Mouse (Mus musculus) CH12.LX (cell line): ENCODE results near the gene Csnk2b.

Experiments
- CHD2 ChIP-seq: IDR thresholded peaks from 2 replicates; pipeline ENCODE4 v1.6.1; 2011; ENCODE audit warnings: low read length, improper control_type of control experiment
- CTCF ChIP-seq, 2 experiments: IDR thresholded peaks in 1 of 2; conservative IDR thresholded peaks in 1 of 2; 2 replicates each; pipeline ENCODE4 v1.5.1; 2011 to 2012; ENCODE audit warnings: low read depth in 2 of 2, low read length in 2 of 2, improper control_type of control experiment in 1 of 2, inconsistent platforms in 1 of 2, mild to moderate bottlenecking in 1 of 2, moderate library complexity in 1 of 2
- E2F4 ChIP-seq: IDR thresholded peaks from 2 replicates; pipeline ENCODE4 v1.6.1; 2011; ENCODE audit warnings: low read depth, low read length, improper control_type of control experiment; ENCODE audit not compliant: insufficient replicate concordance
- ELF1 ChIP-seq: IDR thresholded peaks from 2 replicates; pipeline ENCODE4 v1.6.1; 2014; ENCODE audit warnings: low read depth, mild to moderate bottlenecking, inconsistent platforms, low read length, improper control_type of control experiment
- EP300 ChIP-seq: IDR thresholded peaks from 2 replicates; pipeline ENCODE4 v1.6.1; 2011; ENCODE audit warnings: low read length, improper control_type of control experiment
- MAX ChIP-seq: IDR thresholded peaks from 2 replicates; pipeline ENCODE4 v1.6.1; 2011; ENCODE audit warnings: low read length, improper control_type of control experiment
- NRF1 ChIP-seq: IDR thresholded peaks from 2 replicates; pipeline ENCODE4 v1.6.1; 2014; ENCODE audit warnings: low read depth, mild to moderate bottlenecking, inconsistent platforms, low read length, improper control_type of control experiment, moderate library complexity
- PAX5 ChIP-seq: IDR thresholded peaks from 2 replicates; pipeline ENCODE4 v1.6.1; 2012; ENCODE audit warnings: low read length, inconsistent platforms, mixed read lengths
- POLR2A ChIP-seq: IDR thresholded peaks from 2 replicates; pipeline ENCODE4 v1.6.1; 2011; ENCODE audit warnings: low read depth, mild to moderate bottlenecking, improper control_type of control experiment, low read length
- POLR2AphosphoS2 ChIP-seq: IDR thresholded peaks from 2 replicates; pipeline ENCODE4 v1.6.1; 2011; ENCODE audit warnings: low read depth, low read length, improper control_type of control experiment
- RAD21 ChIP-seq: IDR thresholded peaks from 2 replicates; pipeline ENCODE4 v1.6.1; 2011; ENCODE audit warnings: low read depth, mild to moderate bottlenecking, low read length, improper control_type of control experiment, moderate library complexity
- RCOR1 ChIP-seq: conservative IDR thresholded peaks from 2 replicates; pipeline ENCODE4 v1.6.1; 2012; ENCODE audit warnings: low read depth, mild to moderate bottlenecking, inconsistent platforms, low read length, improper control_type of control experiment
- UBTF ChIP-seq: IDR thresholded peaks from 2 replicates; pipeline ENCODE4 v1.6.1; 2012; ENCODE audit warnings: low read depth, mild to moderate bottlenecking, inconsistent platforms, low read length, improper control_type of control experiment, moderate library complexity

GRCm38 (mm10) chr17:35131500-35132173 is 9.8 kb upstream of the Csnk2b start, which contains the start of gene Apom:
- no peak for TF ChIP-seq E2F4
- TF ChIP-seq MAX: no peak
- no peak for TF ChIP-seq NRF1
- no peak for TF ChIP-seq POLR2A
- no peak for TF ChIP-seq RCOR1
- TF ChIP-seq CTCF (conservative IDR thresholded peaks at IDR 0.05 in 1 of 2, IDR thresholded peaks at IDR 0.05 in 1 of 2; ENCODE audit: low read depth in 2 of 2, low read length in 2 of 2): no peak
- TF ChIP-seq POLR2AphosphoS2: no peak
- TF ChIP-seq RAD21: no peak
- no peak for TF ChIP-seq CHD2
- TF ChIP-seq PAX5: no peak
- TF ChIP-seq EP300: no peak
- TF ChIP-seq ELF1: no peak
- no peak for TF ChIP-seq UBTF
